Mouse (Mus musculus) inflammation-experienced regulatory T-cells, adult 6 months (primary cell): ENCODE measurements around the gene Sla2. TPM values are rescaled to one million over a fixed set of nuclear protein-coding genes. Genes with fewer than 3 reads are reported as not detected.
A peak's percentile ranks its signal among the peaks of the same experiment; 100 is the strongest.
"Not testable (repeated sequence)": the region's sequence is repeated elsewhere in the genome, so short reads cannot be mapped to it uniquely, and the experiment has no call there.

Experiments used
- ATAC-seq: one replicate; pipeline ENCODE4 v1.8.0; 2017
- polyA plus RNA-seq, 3 experiments: library from polyadenylated mRNA; unstranded; fragments of 100-300 nt; shearing (Covaris generic); gene quantifications; one replicate each; pipeline ENCODE4 v1.2.1; 2017

Gene Sla2
- polyA plus RNA-seq, 3 experiments from 2014 or later, result 55.1 to 91.5 (median 58.8) TPM

DNA sequence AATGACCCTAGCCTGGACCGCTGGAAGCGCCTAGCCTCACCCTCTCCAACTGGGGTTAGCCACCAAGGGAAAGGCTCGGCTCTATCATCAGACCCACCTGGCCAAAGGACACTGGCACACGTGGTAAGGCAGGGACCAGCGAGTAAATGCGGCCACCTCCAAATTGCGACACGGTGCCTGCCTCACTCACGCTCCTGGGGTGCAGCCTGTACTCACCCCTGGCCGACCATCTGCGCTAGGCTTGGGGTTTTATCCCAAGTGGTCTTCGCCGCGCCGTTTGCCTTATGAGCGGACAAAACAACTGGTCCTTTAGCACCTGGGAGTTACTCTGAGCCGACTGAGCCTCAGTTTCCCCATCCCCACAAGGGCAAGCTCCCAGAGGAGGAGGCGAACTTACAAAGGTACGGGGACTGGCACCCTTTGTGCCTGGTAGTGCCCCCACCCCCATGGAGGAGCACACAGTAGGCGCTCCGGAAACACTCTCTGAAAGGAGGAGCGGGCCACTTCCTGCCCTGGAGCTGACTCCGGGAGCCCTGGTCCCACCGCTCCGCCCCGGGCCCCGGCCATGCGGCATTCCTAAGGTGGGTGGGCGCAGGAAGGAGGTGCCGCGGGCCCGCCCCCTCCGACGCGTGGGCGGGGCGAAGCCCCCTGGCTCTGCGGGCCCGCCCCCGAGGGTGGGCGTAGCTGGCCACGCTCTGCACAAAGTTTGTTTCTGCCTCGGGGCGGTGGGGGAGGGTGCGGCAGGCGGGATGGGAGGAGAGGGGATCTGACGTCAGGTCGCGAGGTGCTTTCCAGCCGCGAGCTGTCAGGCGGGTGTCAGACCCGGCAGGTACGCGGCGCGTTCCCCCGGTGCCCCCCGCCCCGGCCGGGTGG lies 47.4 kb downstream of the Sla2 start, which contains the start of gene Tgif2:
Gene Tgif2 (plus strand): TSS at position 689 of the 873 bp plus-strand sequence.
- peak; percentile 78 for ATAC-seq

DNA sequence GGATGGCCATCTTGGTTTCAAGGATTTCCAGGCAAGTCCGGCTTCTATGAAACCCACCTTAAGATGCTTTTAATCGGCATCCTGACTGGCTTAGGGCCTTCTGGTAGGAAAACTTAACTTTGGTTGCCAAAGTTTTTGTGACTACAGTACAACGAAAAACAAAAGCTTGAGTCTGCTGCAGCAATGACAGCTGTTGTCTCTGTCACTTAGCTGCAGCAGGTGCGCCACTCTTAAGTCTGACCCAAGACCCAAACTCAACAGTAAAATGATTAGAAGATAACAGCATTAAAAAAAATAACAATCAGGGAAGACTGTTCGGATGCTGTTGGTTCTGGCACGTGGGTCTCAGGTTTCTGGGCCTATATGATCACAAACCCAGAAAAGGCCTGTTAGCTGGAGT lies 48.2 kb downstream of the Sla2 start:
- ATAC-seq, result no peak

DNA sequence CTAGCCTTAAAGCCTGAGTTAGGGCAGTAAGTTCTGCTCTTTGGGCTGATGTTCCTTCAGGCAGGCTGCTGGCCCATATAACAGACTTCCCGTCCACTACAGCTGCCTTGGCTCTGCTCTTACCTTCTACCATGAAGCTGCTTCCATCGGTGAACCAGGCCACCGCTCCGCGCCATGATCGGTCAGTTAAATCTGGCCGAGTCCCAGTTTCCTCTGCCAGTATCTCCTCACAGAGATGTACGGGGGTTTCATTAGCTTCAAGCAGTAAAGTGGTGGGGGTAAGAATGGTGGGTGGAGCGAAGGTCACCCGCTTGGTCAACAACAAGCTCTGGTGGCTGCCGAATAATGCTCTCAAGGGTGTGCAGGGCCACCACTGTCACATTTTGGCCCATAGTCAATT lies 52.7 kb downstream of the Sla2 start:
- ATAC-seq, result no peak

DNA sequence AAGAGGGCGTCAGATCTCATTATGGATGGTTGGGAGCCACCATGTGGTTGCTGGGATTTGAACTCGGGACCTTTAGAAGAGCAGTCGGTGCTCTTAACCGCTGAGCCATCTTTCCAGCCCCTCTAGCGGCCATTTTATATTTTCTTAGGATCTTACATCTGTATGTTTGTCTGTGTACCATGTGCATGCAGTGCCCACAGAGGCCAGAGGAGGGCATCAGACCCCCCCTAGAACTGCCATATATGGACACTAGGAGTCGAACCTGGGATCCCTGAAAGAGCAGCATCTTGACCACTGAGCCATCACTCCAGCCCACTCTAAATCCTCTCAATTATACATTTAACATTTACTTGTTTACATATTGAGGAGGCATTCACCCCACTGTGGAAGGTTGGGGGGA lies 61.9 kb downstream of the Sla2 start:
- not testable (repeated sequence) for ATAC-seq

Other genes starting within 250 kb of the Sla2 start
- gene Myl9, start 111.8 kb downstream of the Sla2 start, polyA plus RNA-seq, result not detected
- gene Tgif2, start 47.2 kb downstream of the Sla2 start, polyA plus RNA-seq, result 1 to 10 TPM; 3.1 to 9.7 (median 4.6) TPM
- gene 4930518I15Rik, start 29.2 kb downstream of the Sla2 start, polyA plus RNA-seq, result 10 to 100 TPM; 13.4 to 30.1 (median 27.0) TPM
- gene Rab5if, start 24.1 kb downstream of the Sla2 start, polyA plus RNA-seq, result 1 to 10 TPM; 3.3 to 4.6 (median 3.3) TPM
- 100 to 1,000 TPM in 2 of 3 experiments, 10 to 100 TPM in 1; 72.3 to 142 (median 105) TPM for gene Ndrg3, start 104.9 kb upstream of the Sla2 start, polyA plus RNA-seq
- 10 to 100 TPM; 10.3 to 34.2 (median 11.3) TPM for gene Dsn1, start 120.0 kb upstream of the Sla2 start, polyA plus RNA-seq
- gene Soga1, start 192.1 kb upstream of the Sla2 start, polyA plus RNA-seq, result under 1 TPM in 1 of 3 experiments, not detected in 2; 0.17 TPM
- gene Tldc2, start 199.9 kb upstream of the Sla2 start, polyA plus RNA-seq, result not detected
- gene Samhd1, start 248.1 kb upstream of the Sla2 start, polyA plus RNA-seq, result 100 to 1,000 TPM; 383 to 537 (median 471) TPM